19 mouse cellular contexts compared by ENCODE assay signal in genomic region chr5:114345538-114345937, GRCm38 (mm10). TPM values are rescaled to one million over a fixed set of nuclear protein-coding genes. Genes with fewer than 3 reads are reported as not detected.
DNase-seq lines count a peak whose midpoint lies in the region; ATAC-seq and TF ChIP-seq lines count a peak whose summit lies in the region.
"Had no signal": no experiment of that assay in that cellular context is flagged by ENCODE, and none has a peak within 500 bp of the region (broad histone marks: within the 10 kb centered on the region; RNA-seq: fewer than 3 reads in every experiment).

No protein-coding gene starts in this region.

- no peaks in the 10 kb centered on the region for H3K4me1 ChIP-seq in thymus, adult 2 months (replicated peaks; ENCODE audit: control insufficient read depth, insufficient read depth, low read length)
- H3K4me1 ChIP-seq in intestine, postnatal 0 days (replicated peaks; ENCODE audit: control insufficient read depth, insufficient read depth, low read length) = no peaks in the 10 kb centered on the region
- no peaks in the 10 kb centered on the region for H3K4me1 ChIP-seq in stomach, embryonic 16.5 days (ENCODE audit: control insufficient read depth, insufficient read depth, low read length)
- H3K4me1 ChIP-seq: forebrain, embryonic 13.5 days; heart, embryonic 15.5 days; limb, embryonic 15.5 days; megakaryocyte, embryonic 14.5 days had no signal

- peak; percentile 68 for ATAC-seq in intestine, postnatal 0 days
- ATAC-seq in stomach, embryonic 16.5 days (ENCODE audit: insufficient read depth, low FRiP score) = peak; percentile 70
- ATAC-seq: forebrain, embryonic 13.5 days; hindbrain, postnatal 0 days had no signal

- H3K36me3 ChIP-seq in thymus, adult 2 months (ENCODE audit: control insufficient read depth, insufficient read depth, low read length) = no peaks in the 10 kb centered on the region
- H3K36me3 ChIP-seq in intestine, postnatal 0 days (ENCODE audit: control insufficient read depth, insufficient read depth) = no peaks in the 10 kb centered on the region
- H3K36me3 ChIP-seq in stomach, embryonic 16.5 days (ENCODE audit: control insufficient read depth, insufficient read depth, low read length) = no peaks in the 10 kb centered on the region
- H3K36me3 ChIP-seq: embryonic facial prominence, embryonic 13.5 days; heart, embryonic 15.5 days; limb, embryonic 15.5 days had no signal

- no peaks in the 10 kb centered on the region for H3K9me3 ChIP-seq in intestine, postnatal 0 days (ENCODE audit: control insufficient read depth)
- H3K9me3 ChIP-seq in stomach, embryonic 16.5 days (replicated peaks; ENCODE audit: control insufficient read depth, low read length) = no peaks in the 10 kb centered on the region
- H3K9me3 ChIP-seq: embryonic facial prominence, embryonic 13.5 days; forebrain, embryonic 13.5 days; heart, embryonic 15.5 days; limb, embryonic 15.5 days; megakaryocyte, embryonic 14.5 days had no signal

- H3K27ac ChIP-seq in thymus, adult 2 months (ENCODE audit: control insufficient read depth, insufficient read depth, low read length) = no peak overlapping the region
- no peak overlapping the region for H3K27ac ChIP-seq in intestine, postnatal 0 days (ENCODE audit: low read depth, low read length)
- H3K27ac ChIP-seq in stomach, embryonic 16.5 days (ENCODE audit: low read length) = no peak overlapping the region
- H3K27ac ChIP-seq: embryonic facial prominence, embryonic 13.5 days; forebrain, embryonic 13.5 days; heart, embryonic 15.5 days; hindbrain, postnatal 0 days; limb, embryonic 15.5 days had no signal

- H3K27me3 ChIP-seq in thymus, adult 2 months (ENCODE audit: control insufficient read depth, insufficient read depth, low read length) = no peaks in the 10 kb centered on the region
- no peaks in the 10 kb centered on the region for H3K27me3 ChIP-seq in intestine, postnatal 0 days (replicated peaks; ENCODE audit: control insufficient read depth, insufficient read depth, low read length)
- H3K27me3 ChIP-seq in stomach, embryonic 16.5 days (ENCODE audit: control insufficient read depth, insufficient read depth, low read length) = no peaks in the 10 kb centered on the region
- H3K27me3 ChIP-seq: embryonic facial prominence, embryonic 13.5 days had no signal

- intact Hi-C loops in heart, postnatal 14 days (cut with DNase I) = no loop called here

- no peak for TF ChIP-seq POLR2A in thymus, adult 2 months (IDR thresholded peaks at IDR 0.05; ENCODE audit: control insufficient read depth, extremely low read depth, insufficient read depth, low read length, poor library complexity)

- H3K4me2 ChIP-seq in intestine, postnatal 0 days (replicated peaks; ENCODE audit: low read depth) = no peak overlapping the region
- no peak overlapping the region for H3K4me2 ChIP-seq in stomach, embryonic 16.5 days (ENCODE audit: low read depth, low read length)
- H3K4me2 ChIP-seq: embryonic facial prominence, embryonic 13.5 days; forebrain, embryonic 13.5 days; heart, embryonic 15.5 days; limb, embryonic 15.5 days had no signal

- no peak overlapping the region for H3K4me3 ChIP-seq in thymus, adult 2 months (ENCODE audit: control insufficient read depth, insufficient read depth, low read length)
- H3K4me3 ChIP-seq in intestine, postnatal 0 days (ENCODE audit: low read depth, low read length) = no peak overlapping the region
- no peak overlapping the region for H3K4me3 ChIP-seq in stomach, embryonic 16.5 days (replicated peaks; ENCODE audit: low read length)
- H3K4me3 ChIP-seq: embryonic facial prominence, embryonic 13.5 days; forebrain, embryonic 13.5 days; heart, embryonic 15.5 days; limb, embryonic 15.5 days; megakaryocyte, embryonic 14.5 days; myocyte had no signal

- WGBS in thymus, adult 2 months = 71% methylated on average over 3 of the region's 3 CpGs
- WGBS in intestine, postnatal 0 days = 42% methylated on average over 3 of the region's 3 CpGs
- WGBS in stomach, embryonic 16.5 days = 48% methylated on average over 3 of the region's 3 CpGs

- peak; percentile 18 for DNase-seq in thymus, postnatal 25 days
- no peak for DNase-seq in thymus, adult 2 months
- peak; percentile 88 for DNase-seq in R1 (ENCODE audit: low read depth, low spot score)
- DNase-seq in left cerebral cortex, adult 8-10 months (ENCODE audit: low spot score in 2 of 2) = no peak
- DNase-seq in heart, postnatal 14 days = no peak
- DNase-seq in right cerebral cortex, postnatal 25 days = no peak
- DNase-seq: cerebellum, postnatal 10 days; gastrocnemius, postnatal 25 days; kidney, postnatal 14 days; retina, postnatal 1 day had no signal

- no peak for TF ChIP-seq CTCF in thymus, adult 2 months (IDR thresholded peaks at IDR 0.05; ENCODE audit: borderline replicate concordance, control insufficient read depth, extremely low read depth, insufficient read depth, low read length, poor library complexity)
- TF ChIP-seq CTCF in intestine, postnatal 0 days (IDR thresholded peaks at IDR 0.05; ENCODE audit: low read depth) = no peak

- no peak overlapping the region for H3K9ac ChIP-seq in intestine, postnatal 0 days (ENCODE audit: low read depth, low read length)
- H3K9ac ChIP-seq in stomach, embryonic 16.5 days (ENCODE audit: low read length) = no peak overlapping the region
- H3K9ac ChIP-seq: embryonic facial prominence, embryonic 13.5 days; forebrain, embryonic 13.5 days; heart, embryonic 15.5 days; limb, embryonic 15.5 days had no signal

RNA-seq across cellular contexts. Expression of gene Kctd10, which starts 34.8 kb away (rescaled TPM):
- polyA plus RNA-seq in thymus, adult 2 months (2012; rRNA removed) = 76.3 and 87.7 TPM in 2 replicates
- polyA plus RNA-seq in intestine, postnatal 0 days (2015; fragmentation: Nextera tagmentation; extraction: Ambion mirVana) = 112 and 118 TPM in 2 replicates
- polyA plus RNA-seq in stomach, embryonic 16.5 days (2015; fragmentation: Nextera tagmentation; extraction: Ambion mirVana) = 145 and 161 TPM in 2 replicates
- total RNA-seq in left cerebral cortex, adult 8-10 months (2022) = 10 to 100 TPM; 53.3 to 58.4 (median 56.9) TPM
- 10 to 100 TPM; 61.2 to 63.1 TPM for total RNA-seq in heart, postnatal 14 days (2021)

RNA-seq across cellular contexts. Expression of gene Ube3b, which starts 34.9 kb away (rescaled TPM):
- 123 and 133 TPM in 2 replicates for polyA plus RNA-seq in thymus, adult 2 months (2012; rRNA removed)
- 23.0 and 24.8 TPM in 2 replicates for polyA plus RNA-seq in intestine, postnatal 0 days (2015; fragmentation: Nextera tagmentation; extraction: Ambion mirVana)
- 42.5 and 48.1 TPM in 2 replicates for polyA plus RNA-seq in stomach, embryonic 16.5 days (2015; fragmentation: Nextera tagmentation; extraction: Ambion mirVana)
- 10 to 100 TPM; 82.5 to 88.8 (median 85.0) TPM for total RNA-seq in left cerebral cortex, adult 8-10 months (2022)
- total RNA-seq in heart, postnatal 14 days (2021) = 10 to 100 TPM; 67.5 to 67.7 TPM

RNA-seq across cellular contexts. Expression of gene Myo1h, which starts 56.6 kb away (rescaled TPM):
- 0.69 and 0.80 TPM in 2 replicates for polyA plus RNA-seq in thymus, adult 2 months (2012; rRNA removed)
- 2.3 and 2.8 TPM in 2 replicates for polyA plus RNA-seq in intestine, postnatal 0 days (2015; fragmentation: Nextera tagmentation; extraction: Ambion mirVana)
- 6.0 and 7.5 TPM in 2 replicates for polyA plus RNA-seq in stomach, embryonic 16.5 days (2015; fragmentation: Nextera tagmentation; extraction: Ambion mirVana)
- total RNA-seq in left cerebral cortex, adult 8-10 months (2022) = 1 to 10 TPM; 2.1 to 2.6 (median 2.4) TPM
- under 1 TPM; 0.12 to 0.29 TPM for total RNA-seq in heart, postnatal 14 days (2021)
- total RNA-seq: hindbrain, postnatal 0 days had no signal

Comparison
In these comparisons a context has a peak if more than half of its experiments do, and no peak if none do; other contexts are left out.
1. DNase-seq: peak in thymus, postnatal 25 days (single experiment) and R1 (single experiment); none in thymus, adult 2 months (single experiment), left cerebral cortex, adult 8-10 months (0 of 2), heart, postnatal 14 days (0 of 2) and right cerebral cortex, postnatal 25 days (single experiment).